Mouse (Mus musculus) megakaryocyte, embryonic 14.5 days (primary cell): ENCODE measurements around the gene Tbxa2r.

Source experiments
- FLI1 ChIP-seq: IDR thresholded peaks from 2 replicates; pipeline ENCODE4 v1.6.1; 2012; ENCODE audit warnings: low read length, inconsistent platforms, mixed read lengths
- GATA1 ChIP-seq: IDR thresholded peaks from 3 replicates; pipeline ENCODE4 v1.6.1; 2012; ENCODE audit warnings: mixed read lengths, low read length, inconsistent platforms, borderline replicate concordance

DNA sequence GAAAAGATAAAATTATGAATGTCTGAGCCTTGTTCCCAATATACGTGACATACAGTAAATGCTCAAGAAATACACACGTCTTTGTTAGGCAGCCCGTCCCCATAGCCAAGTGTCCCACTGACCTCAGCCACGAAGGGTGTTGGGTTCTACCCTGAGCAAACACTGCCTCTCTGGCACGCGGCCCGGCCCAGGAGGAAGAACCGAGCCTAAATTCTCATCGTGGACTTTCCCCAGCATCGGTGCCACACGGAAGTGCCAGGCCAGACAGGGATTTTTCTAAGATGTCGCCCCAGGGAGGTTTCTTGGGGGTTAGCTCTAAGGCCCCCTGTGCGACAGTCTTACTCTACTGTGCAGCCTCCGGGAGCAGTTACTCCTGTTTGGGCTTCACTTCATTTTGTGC lies 38.7 kb upstream of the Tbxa2r start:
- TF ChIP-seq GATA1 = no peak
- TF ChIP-seq FLI1 = no peak
